ENCODE assay signal across 14 mouse cellular contexts in genomic region chr10:22720781-22721529, GRCm38 (mm10).
"Had no signal": no experiment of that assay in that cellular context is flagged by ENCODE, and none has a peak within 500 bp of the region (broad histone marks: within the 10 kb centered on the region; RNA-seq: fewer than 3 reads in every experiment).

No protein-coding gene starts in this region.

- ATAC-seq: liver, embryonic 12.5 days had no signal

- H3K27ac ChIP-seq: kidney, postnatal 0 days; limb, embryonic 15.5 days; liver, embryonic 12.5 days; midbrain, embryonic 10.5 days; neural tube, embryonic 12.5 days; stomach, embryonic 15.5 days had no signal

- H3K4me1 ChIP-seq: limb, embryonic 15.5 days; midbrain, embryonic 10.5 days; neural tube, embryonic 12.5 days; stomach, embryonic 15.5 days had no signal

- H3K4me3 ChIP-seq: limb, embryonic 15.5 days; liver, embryonic 12.5 days; midbrain, embryonic 10.5 days; neural tube, embryonic 12.5 days; stomach, embryonic 15.5 days had no signal

- H3K27me3 ChIP-seq: limb, embryonic 15.5 days; liver, embryonic 12.5 days; neural tube, embryonic 12.5 days; stomach, embryonic 15.5 days had no signal

- H3K36me3 ChIP-seq: limb, embryonic 15.5 days; liver, embryonic 12.5 days; neural tube, embryonic 12.5 days had no signal

- H3K9me3 ChIP-seq: limb, embryonic 15.5 days; liver, embryonic 12.5 days; midbrain, embryonic 10.5 days; neural tube, embryonic 12.5 days; stomach, embryonic 15.5 days had no signal

- DNase-seq: kidney, adult 11 months; kidney, adult 9 months; kidney, postnatal 36 days; lung, embryonic 14.5 days; lung, postnatal 10 days; midbrain, embryonic 14.5 days; retina, postnatal 1 day; thymus, postnatal 4 days had no signal
